Mouse (Mus musculus) neural tube, embryonic 12.5 days (tissue): ENCODE data around the gene Igsf11. TPM values are rescaled to one million over a fixed set of nuclear protein-coding genes. Genes with fewer than 3 reads are reported as not detected.

Experiments used
- ATAC-seq: fragments of 200-750 bp; cut with Nextera tagmentation; 2 replicates; pipeline ENCODE4 v1.8.0; 2017; ENCODE audit warnings: low read depth, mild to moderate bottlenecking, moderate TSS enrichment, moderate library complexity; ENCODE audit not compliant: low FRiP score
- H3K27ac ChIP-seq: fragments of 300-500 bp; sonication (generic); 2 replicates; pipeline ENCODE4 v1.5.1; 2016
- H3K27me3 ChIP-seq: fragments of 300-500 bp; sonication (generic); replicated peaks from 2 replicates; pipeline ENCODE4 v1.6.1; 2016; ENCODE audit warnings: mild to moderate bottlenecking
- H3K36me3 ChIP-seq: fragments of 300-500 bp; sonication (generic); 2 replicates; pipeline ENCODE4 v1.6.1; 2016; ENCODE audit warnings: mild to moderate bottlenecking
- H3K4me1 ChIP-seq: fragments of 300-500 bp; sonication (generic); 2 replicates; pipeline ENCODE4 v1.6.1; 2016
- H3K4me2 ChIP-seq: fragments of 300-500 bp; sonication (generic); replicated peaks from 2 replicates; pipeline ENCODE4 v1.6.1; 2016; ENCODE audit warnings: mild to moderate bottlenecking
- H3K4me3 ChIP-seq: fragments of 300-500 bp; sonication (generic); 2 replicates; pipeline ENCODE4 v1.5.1; 2016
- H3K9ac ChIP-seq: fragments of 300-500 bp; sonication (generic); 2 replicates; pipeline ENCODE4 v1.6.1; 2016; ENCODE audit warnings: mild to moderate bottlenecking
- H3K9me3 ChIP-seq: fragments of 300-500 bp; sonication (generic); 2 replicates; pipeline ENCODE4 v1.6.1; 2016; ENCODE audit warnings: mild to moderate bottlenecking
- WGBS: fragments of 180-500 bp; shearing (Covaris S2); methylation state at CpG from one replicate; pipeline ENCODE4 v1.1.7; 2016; 5-methylcytosine and 5-hydroxymethylcytosine counted together
- polyA plus RNA-seq: library from polyadenylated mRNA; unstranded; fragments of >200 nt; fragmentation: Nextera tagmentation; extraction: Ambion mirVana; gene quantifications from 2 replicates; pipeline ENCODE4 v1.2.1, GENCODE M21; 2016

The Igsf11 gene
- polyA plus RNA-seq, 1 experiment from 2014 or later, result 4.6 TPM

GRCm38 (mm10) chr16:38908304-38908703 is 15.8 kb downstream of the Igsf11 start:
- no peaks in the 10 kb centered on the region for H3K9me3 ChIP-seq
- H3K27ac ChIP-seq, result no peak overlapping the region
- no peak for ATAC-seq
- no peaks in the 10 kb centered on the region for H3K4me1 ChIP-seq
- H3K27me3 ChIP-seq, result no peaks in the 10 kb centered on the region
- no peak overlapping the region for H3K4me3 ChIP-seq
- no peak overlapping the region for H3K4me2 ChIP-seq
- 78% methylated on average over 9 of the region's 9 CpGs for WGBS
- no peak overlapping the region for H3K9ac ChIP-seq
- no peaks in the 10 kb centered on the region for H3K36me3 ChIP-seq

GRCm38 (mm10) chr16:38909506-38909905 is 17.0 kb downstream of the Igsf11 start:
- no peaks in the 10 kb centered on the region for H3K36me3 ChIP-seq
- WGBS, result 61% methylated on average over 12 of the region's 12 CpGs
- no peak for ATAC-seq
- H3K4me3 ChIP-seq, result no peak overlapping the region
- H3K4me2 ChIP-seq, result no peak overlapping the region
- no peaks in the 10 kb centered on the region for H3K9me3 ChIP-seq
- H3K4me1 ChIP-seq, result no peaks in the 10 kb centered on the region
- no peaks in the 10 kb centered on the region for H3K27me3 ChIP-seq
- H3K9ac ChIP-seq, result no peak overlapping the region
- H3K27ac ChIP-seq, result no peak overlapping the region

GRCm38 (mm10) chr16:38910088-38910487 is 17.6 kb downstream of the Igsf11 start:
- no peak for ATAC-seq
- no peak overlapping the region for H3K4me2 ChIP-seq
- no peak overlapping the region for H3K9ac ChIP-seq
- no peak overlapping the region for H3K27ac ChIP-seq
- no peaks in the 10 kb centered on the region for H3K27me3 ChIP-seq
- H3K4me1 ChIP-seq, result no peaks in the 10 kb centered on the region
- H3K9me3 ChIP-seq, result no peaks in the 10 kb centered on the region
- WGBS, result 84% methylated on average over 8 of the region's 8 CpGs
- no peak overlapping the region for H3K4me3 ChIP-seq
- no peaks in the 10 kb centered on the region for H3K36me3 ChIP-seq

GRCm38 (mm10) chr16:38915451-38915850 is 23.0 kb downstream of the Igsf11 start:
- Histone ChIP-seq H3K4me3 (no peak overlapping the region), H3K4me2 (no peak overlapping the region), H3K27me3 (no peaks in the 10 kb centered on the region), H3K36me3 (no peaks in the 10 kb centered on the region), H3K9ac (no peak overlapping the region), H3K27ac (no peak overlapping the region), H3K9me3 (no peaks in the 10 kb centered on the region), H3K4me1 (no peaks in the 10 kb centered on the region)
- ATAC-seq, result no peak
- WGBS, result 93% methylated on average over 4 of the region's 4 CpGs

- H3K27me3 ChIP-seq, result no peaks in the 10 kb centered on the region
- no peak overlapping the region for H3K4me3 ChIP-seq
- no peak overlapping the region for H3K4me2 ChIP-seq
- ATAC-seq, result no peak
- no peaks in the 10 kb centered on the region for H3K4me1 ChIP-seq
- no peaks in the 10 kb centered on the region for H3K36me3 ChIP-seq
- H3K9ac ChIP-seq, result no peak overlapping the region
- H3K9me3 ChIP-seq, result no peaks in the 10 kb centered on the region
- 94% methylated on average over 12 of the region's 12 CpGs for WGBS
- H3K27ac ChIP-seq, result no peak overlapping the region
These were observed 23.7 kb downstream of the Igsf11 start for GRCm38 (mm10) chr16:38916053-38916786.

- Histone ChIP-seq H3K4me2 (no peak overlapping the region), H3K27me3 (no peaks in the 10 kb centered on the region), H3K9ac (no peak overlapping the region), H3K4me1 (no peaks in the 10 kb centered on the region), H3K9me3 (no peaks in the 10 kb centered on the region), H3K27ac (no peak overlapping the region), H3K36me3 (no peaks in the 10 kb centered on the region), H3K4me3 (no peak overlapping the region)
- ATAC-seq, result no peak
- 88% methylated on average over 5 of the region's 5 CpGs for WGBS
These were observed 24.4 kb downstream of the Igsf11 start for GRCm38 (mm10) chr16:38916885-38917284.

GRCm38 (mm10) chr16:38918121-38918520 is 25.6 kb downstream of the Igsf11 start:
- Histone ChIP-seq H3K4me2 (no peak overlapping the region), H3K27ac (no peak overlapping the region), H3K27me3 (no peaks in the 10 kb centered on the region), H3K36me3 (no peaks in the 10 kb centered on the region), H3K9ac (no peak overlapping the region), H3K4me1 (no peaks in the 10 kb centered on the region), H3K9me3 (no peaks in the 10 kb centered on the region), H3K4me3 (no peak overlapping the region)
- 95% methylated on average over 2 of the region's 2 CpGs for WGBS
- no peak for ATAC-seq

- H3K4me2 ChIP-seq, result no peak overlapping the region
- H3K36me3 ChIP-seq, result no peaks in the 10 kb centered on the region
- no peaks in the 10 kb centered on the region for H3K27me3 ChIP-seq
- no peak overlapping the region for H3K27ac ChIP-seq
- no peak overlapping the region for H3K9ac ChIP-seq
- 87% methylated on average over 5 of the region's 5 CpGs for WGBS
- no peak for ATAC-seq
- H3K4me3 ChIP-seq, result no peak overlapping the region
- H3K9me3 ChIP-seq, result no peaks in the 10 kb centered on the region
- no peaks in the 10 kb centered on the region for H3K4me1 ChIP-seq
These were observed 28.0 kb downstream of the Igsf11 start for GRCm38 (mm10) chr16:38920488-38920887.

- H3K27ac ChIP-seq, result no peak overlapping the region
- no peak for ATAC-seq
These were observed 32.5 kb downstream of the Igsf11 start for GRCm38 (mm10) chr16:38924940-38925339.

GRCm38 (mm10) chr16:38928760-38929159 is 36.3 kb downstream of the Igsf11 start:
- Histone ChIP-seq H3K36me3 (no peaks in the 10 kb centered on the region), H3K27me3 (no peaks in the 10 kb centered on the region), H3K9me3 (no peaks in the 10 kb centered on the region), H3K9ac (no peak overlapping the region), H3K4me2 (no peak overlapping the region), H3K4me3 (no peak overlapping the region), H3K27ac (no peak overlapping the region), H3K4me1 (no peaks in the 10 kb centered on the region)
- ATAC-seq, result no peak
- WGBS, result 83% methylated on average over 7 of the region's 7 CpGs

More at GRCm38 (mm10) chr16:38924940-38925339, 32.5 kb downstream of the Igsf11 start:
- H3K36me3 ChIP-seq, result no peaks in the 10 kb centered on the region
- H3K4me3 ChIP-seq, result no peak overlapping the region
- no peaks in the 10 kb centered on the region for H3K27me3 ChIP-seq
- H3K9ac ChIP-seq, result no peak overlapping the region
- H3K9me3 ChIP-seq, result no peaks in the 10 kb centered on the region
- 64% methylated on average over 13 of the region's 13 CpGs for WGBS
- no peaks in the 10 kb centered on the region for H3K4me1 ChIP-seq
- H3K4me2 ChIP-seq, result 0 out of 2 replicates have a peak overlapping the region, but pooled peaks have one; percentile 14

- Histone ChIP-seq H3K9me3 (no peaks in the 10 kb centered on the region; the same call in 1 of the 2 replicates), H3K36me3 (no peaks in the 10 kb centered on the region), H3K27me3 (no peaks in the 10 kb centered on the region), H3K9ac (no peak overlapping the region), H3K4me1 (no peaks in the 10 kb centered on the region), H3K4me2 (no peak overlapping the region), H3K27ac (no peak overlapping the region), H3K4me3 (no peak overlapping the region)
- WGBS, result 77% methylated on average over 6 of the region's 6 CpGs
- no peak for ATAC-seq
These were observed 39.0 kb downstream of the Igsf11 start for GRCm38 (mm10) chr16:38931519-38931918.

- Histone ChIP-seq H3K4me1 (peaks cover 28% of the 10 kb centered on the region), H3K27me3 (no peaks in the 10 kb centered on the region), H3K4me2 (no peak overlapping the region), H3K9ac (no peak overlapping the region), H3K27ac (no peak overlapping the region), H3K4me3 (no peak overlapping the region), H3K36me3 (no peaks in the 10 kb centered on the region), H3K9me3 (no peaks in the 10 kb centered on the region; the same call in 1 of the 2 replicates)
- 45% methylated on average over 3 of the region's 3 CpGs for WGBS
- ATAC-seq, result peak; percentile 69
These were observed 48.3 kb downstream of the Igsf11 start for GRCm38 (mm10) chr16:38940805-38941204.

GRCm38 (mm10) chr16:38941275-38941674 is 48.8 kb downstream of the Igsf11 start:
- Histone ChIP-seq H3K9me3 (no peaks in the 10 kb centered on the region; the same call in 1 of the 2 replicates), H3K4me3 (no peak overlapping the region), H3K36me3 (no peaks in the 10 kb centered on the region), H3K4me1 (peaks cover 33% of the 10 kb centered on the region), H3K4me2 (no peak overlapping the region), H3K9ac (no peak overlapping the region), H3K27me3 (no peaks in the 10 kb centered on the region), H3K27ac (no peak overlapping the region)
- peak; percentile 85 for ATAC-seq
- 26% methylated on average over 6 of the region's 6 CpGs for WGBS
